Mouse (Mus musculus) cerebellum, postnatal 14 days (tissue): ENCODE measurements at regions not wholly inside any gene's neighbourhood (a gene's known extent, or its start where the extent isn't known, plus 50 kb on each side); places are given as distances from the start of the nearest gene placed in this dataset.

Experiments used
- DNase-seq, 2 experiments: peaks; one replicate each; pipeline ENCODE4 v3.0.0; 2021; ENCODE audit warnings: mixed read lengths in 2 of 2

DNA sequence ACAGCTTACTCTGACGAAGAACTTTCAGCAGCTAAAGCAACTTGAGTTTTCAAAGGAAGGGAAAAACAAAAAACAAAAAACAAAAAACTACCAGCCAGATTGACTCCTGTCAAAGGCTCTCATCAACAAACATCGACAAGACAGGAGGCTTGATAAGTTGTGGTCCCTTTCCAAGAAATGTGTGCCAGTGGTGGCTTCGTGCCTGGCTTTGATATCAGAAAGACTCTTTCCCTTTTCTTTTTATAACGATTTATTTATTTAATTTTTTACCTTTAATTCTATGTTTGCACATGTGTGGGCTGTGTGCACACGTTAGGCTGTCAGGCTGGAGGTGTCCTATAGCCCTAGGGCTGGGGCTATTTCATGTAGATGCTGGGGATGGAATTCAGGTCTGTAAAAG is 60.4 kb downstream of the Dact1 start:
- peak in 1 of 2 experiments; percentile 35 for DNase-seq

DNA sequence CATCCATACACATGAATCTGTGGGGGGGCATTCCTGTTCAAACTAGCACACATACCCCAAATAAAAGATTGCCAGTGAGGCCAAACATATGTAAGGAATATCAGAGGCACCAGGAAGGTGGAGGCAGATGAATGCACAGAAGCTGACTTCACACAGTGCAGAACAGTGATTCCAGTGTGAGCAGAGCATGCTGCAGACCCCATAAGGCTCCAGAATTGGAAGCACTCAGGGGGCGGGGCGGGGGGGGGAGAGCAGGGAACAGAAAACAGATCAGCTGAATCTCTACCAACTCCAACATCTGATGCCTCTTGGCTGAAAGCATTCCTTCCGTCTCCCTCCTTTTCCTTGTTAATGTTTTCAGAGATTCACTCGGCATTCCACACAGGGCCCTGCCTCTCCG is 62.3 kb downstream of the Dact1 start:
- no peak for DNase-seq

DNA sequence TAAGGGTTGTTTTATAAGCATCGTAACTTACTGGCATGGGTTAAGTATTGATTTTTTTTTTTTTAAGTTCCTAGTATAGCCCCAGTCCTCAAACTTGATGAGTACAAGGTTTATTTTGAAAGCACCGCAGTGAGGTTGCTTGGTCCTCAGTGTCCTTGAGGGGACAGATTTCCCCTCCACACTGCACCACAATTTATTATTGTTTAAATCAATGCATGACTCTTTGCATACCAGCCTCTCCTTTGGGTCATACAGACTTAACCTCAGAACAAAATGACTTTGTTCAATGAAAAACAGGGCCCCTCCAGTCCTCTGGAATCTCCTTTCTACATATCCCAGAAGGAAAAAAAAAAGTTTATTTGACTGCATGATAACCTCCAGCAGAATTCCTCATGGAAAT is 63.9 kb downstream of the Dact1 start:
- no peak for DNase-seq

DNA sequence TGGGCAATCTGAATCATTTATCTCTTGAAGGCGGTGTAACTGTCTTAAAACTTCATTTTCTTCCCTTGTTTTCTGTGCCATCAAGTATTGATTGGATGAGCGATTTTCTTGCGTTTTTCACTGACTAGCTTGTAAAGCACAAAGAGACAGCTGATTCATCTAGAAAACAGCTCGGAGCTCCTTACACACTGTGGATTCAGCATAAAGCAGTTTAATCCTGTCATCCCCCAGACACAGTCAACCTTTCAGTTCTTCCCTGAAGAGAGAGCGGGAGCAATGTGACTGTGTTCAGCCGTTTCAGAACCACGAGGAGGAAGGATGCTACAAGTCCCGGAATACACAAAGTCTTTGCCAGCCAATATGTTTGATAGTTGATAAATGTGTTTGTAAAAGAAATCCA is 66.8 kb downstream of the Dact1 start:
- no peak for DNase-seq

DNA sequence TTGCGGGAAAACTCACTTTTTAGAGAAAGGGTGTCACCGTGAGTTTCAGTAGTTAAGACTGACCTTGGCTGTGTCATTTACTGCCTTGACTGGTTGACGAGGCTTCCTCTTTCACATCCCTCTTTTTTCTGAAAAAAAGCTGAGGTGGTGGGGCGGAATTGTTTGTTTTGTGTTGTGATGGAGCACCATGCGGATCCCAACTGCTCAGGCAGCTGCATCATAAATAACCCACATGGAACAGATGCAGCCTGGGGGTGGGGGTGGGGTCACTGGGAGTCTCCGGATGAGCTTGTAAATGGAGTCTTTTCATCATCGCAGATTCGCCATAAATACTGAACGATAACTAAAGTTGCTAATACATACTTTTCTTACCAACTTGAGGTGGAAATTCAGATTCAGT is 67.3 kb downstream of the Dact1 start:
- no peak for DNase-seq

DNA sequence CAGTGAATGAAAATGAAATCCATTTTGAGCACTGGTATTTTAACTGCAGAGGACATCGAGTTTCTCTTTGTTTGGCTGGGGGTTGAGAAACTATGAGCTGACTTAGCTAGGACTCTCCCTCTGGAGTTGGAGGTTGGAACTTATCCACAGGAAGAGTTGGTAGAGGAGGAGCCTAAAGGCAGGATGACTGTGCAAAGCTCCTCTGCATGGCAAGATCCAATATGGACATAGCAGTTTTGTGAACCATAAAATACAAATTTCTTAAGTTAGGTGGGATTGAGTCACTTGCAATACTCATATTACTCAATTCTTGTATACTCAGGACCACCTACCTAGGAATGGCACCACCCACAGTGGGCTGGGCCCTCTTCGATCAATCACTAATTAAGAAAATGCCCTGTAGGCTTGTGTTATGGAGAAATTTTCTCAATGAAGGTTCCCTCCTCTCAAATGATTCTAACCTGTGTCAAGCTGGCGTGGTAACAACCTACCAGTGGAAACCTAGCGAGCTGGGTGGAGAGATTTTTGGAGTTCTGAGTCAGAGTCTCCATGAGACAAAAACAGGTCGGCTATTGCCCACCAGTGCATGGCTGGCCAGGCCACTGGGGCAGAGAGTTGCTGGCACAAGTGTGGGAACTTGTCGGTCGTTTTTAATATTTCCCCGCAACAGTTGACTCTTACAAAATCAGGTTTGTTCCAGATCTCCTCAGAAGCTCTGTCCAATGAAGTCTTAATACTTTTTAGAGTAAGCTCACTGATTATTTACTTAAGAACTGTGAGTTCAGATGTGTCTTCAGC is 70.1 kb downstream of the Dact1 start:
- DNase-seq, result no peak

DNA sequence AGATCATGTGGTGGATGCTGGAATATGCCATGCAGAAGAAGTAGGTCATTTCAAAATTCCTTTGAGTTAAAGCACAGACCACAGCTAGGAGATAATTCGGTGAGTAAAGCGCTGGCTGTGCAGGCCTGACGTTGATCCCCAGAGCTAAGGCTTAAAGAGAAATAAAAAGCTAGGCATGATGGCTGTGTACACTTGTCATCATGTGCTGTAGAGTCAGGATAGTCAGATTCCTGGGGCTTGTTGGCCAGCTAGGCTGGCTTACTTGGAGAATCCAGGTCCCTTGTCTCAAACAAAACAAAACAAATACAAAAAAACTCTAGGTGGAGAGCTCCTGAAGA is 70.7 kb downstream of the Dact1 start:
- no peak for DNase-seq

DNA sequence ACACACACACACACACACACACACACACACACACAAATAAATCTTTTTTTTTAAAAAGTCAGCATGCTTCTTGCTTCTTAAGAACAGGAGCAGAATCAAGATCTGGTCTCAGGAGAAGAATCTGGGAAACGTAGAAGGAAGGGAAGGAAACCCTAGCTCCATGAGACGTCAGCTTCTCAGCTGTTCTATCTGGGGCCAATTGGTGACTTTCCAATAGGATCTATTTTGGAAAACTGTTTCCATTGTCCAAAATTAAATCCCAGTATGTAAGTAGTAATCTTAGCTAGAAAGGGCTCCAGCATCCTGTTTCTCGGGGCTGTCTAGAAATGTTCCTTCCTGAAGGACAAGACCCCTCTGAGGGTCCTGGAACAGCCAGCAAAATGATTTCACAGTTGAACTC is 76.6 kb downstream of the Dact1 start:
- DNase-seq, result no peak

DNA sequence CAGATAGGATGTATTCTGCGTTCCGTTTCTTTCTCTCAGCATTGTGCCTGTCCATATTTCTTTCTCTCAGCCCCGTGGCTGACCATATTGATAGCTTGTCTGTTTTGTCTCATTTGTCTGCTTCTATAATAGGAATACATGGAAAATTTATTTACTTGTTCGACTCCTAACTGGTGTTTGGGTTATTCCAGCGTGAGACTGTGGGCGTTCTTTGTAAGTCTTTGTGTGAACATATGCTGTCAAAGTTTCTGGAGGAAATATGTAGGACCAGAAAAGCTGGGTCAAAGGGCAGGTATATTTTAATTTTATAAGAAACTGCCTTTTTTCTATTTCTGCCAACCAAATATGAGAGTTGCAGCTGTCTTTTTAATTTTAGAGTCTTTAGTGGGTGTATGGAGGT is 81.8 kb downstream of the Dact1 start:
- no peak for DNase-seq

DNA sequence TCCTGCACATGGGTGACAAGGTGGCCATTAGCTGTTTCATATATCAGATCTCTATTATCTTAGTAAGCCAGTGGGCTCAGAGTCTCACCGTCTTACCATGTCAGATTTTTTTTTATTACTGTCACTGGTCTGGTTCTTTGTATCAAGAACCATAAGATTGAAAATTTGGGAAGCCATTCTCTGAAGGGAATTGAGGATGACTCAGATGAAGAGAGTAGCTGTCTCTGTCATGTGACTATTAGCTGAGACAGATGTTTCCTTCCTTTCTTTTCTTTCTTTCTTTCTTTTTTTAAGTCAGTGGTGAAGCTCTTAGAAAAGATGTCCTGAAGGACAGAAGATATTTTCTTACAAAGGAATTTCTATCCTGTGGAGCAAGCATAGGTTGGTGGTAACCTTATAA is 84.1 kb downstream of the Dact1 start:
- DNase-seq, result no peak

DNA sequence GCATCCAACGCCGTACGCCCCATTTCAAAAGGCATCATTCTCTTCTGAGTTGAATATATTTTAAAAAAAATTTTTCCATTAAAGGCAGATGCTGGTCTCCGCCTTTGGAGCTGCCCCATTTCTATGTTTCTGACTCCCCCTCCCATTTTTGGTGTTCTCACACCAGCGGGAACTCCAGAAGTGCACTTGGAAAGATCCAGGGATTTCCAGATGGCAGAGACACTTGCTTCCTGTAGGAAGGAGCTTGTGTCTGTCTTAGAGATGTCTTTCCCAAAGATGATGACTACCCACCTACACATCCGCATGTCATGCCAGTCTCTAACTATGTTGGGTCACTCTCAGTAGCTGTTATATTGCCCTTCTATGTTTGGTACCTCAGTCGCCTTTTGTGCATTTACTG is 87.8 kb downstream of the Dact1 start:
- no peak for DNase-seq

DNA sequence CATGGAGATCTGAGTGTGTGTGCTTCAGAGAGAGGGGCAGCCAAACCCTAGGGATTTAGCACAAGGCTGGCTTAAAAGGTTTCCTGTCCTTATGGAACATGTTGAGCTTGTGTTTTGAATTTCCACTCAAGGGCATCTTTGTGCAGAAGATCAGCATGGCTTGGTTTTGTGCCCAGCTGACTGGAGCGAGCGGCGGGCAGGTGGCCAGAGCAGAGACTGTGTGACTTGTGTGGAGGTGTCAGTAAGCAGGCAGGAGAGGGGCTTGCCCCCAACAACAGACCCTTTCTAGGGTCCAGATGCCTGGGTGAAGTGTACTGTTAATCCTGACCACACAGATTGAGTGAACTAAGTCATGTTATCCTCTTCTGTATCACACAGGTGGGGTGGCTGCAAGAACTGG is 89.0 kb downstream of the Dact1 start:
- peak; percentile 95 to 96 for DNase-seq

DNA sequence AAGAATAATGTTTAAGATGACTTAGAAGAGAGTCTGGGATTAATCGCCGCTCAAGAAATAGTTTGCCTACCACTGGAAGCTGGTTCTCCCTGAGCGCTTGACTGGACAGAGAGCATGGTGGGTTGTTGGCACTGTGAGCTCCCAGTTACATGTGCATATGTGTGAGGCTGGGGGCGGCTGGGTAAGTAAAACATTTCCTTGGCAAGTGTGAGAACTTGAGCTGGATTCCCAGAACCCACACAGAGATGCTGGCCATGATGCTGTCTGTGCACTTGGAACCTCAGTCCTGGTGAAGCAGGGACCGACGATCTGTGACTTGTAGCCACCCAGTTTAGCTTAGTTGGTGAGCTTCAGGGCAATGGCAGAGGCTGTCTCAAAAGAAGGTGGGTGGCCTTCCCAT is 90.5 kb downstream of the Dact1 start:
- peak; percentile 23 to 53 for DNase-seq

DNA sequence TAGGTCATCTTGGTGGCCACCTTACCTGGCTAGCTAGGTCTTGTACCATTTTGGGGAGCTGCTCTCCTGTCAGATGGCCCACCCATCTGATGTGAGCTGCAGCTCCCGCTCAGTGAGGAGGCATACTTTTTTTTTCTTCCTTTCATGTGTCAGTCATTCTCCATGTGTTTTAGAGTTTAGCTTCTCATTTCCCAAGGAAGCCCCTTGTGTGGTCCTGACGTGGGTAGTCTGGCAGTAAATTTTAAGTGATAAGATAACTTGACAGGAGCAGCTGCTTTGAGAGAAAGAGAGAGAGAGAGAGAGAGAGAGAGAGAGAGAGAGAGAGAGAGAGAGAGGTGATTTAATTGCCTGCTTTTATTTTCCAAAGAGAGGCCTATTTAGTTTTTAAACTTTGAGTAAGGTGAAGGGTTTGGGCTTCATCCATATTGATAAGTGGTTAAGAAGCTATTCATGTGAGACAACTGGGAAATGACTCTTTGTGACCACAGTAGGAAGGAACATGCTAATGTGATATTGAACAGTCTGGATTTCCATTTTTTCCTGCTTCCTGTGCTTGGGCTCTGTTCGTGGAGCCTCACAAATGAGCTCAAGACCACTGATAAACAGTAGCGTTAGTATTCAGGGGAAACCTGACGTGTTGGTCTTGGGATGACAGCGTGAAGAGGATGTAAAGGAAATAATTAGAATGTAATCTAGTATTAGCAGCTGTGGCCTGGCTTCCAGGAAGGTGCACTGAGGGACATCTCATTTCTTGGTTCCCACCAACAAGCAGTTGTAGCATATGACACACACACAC is 92.1 kb downstream of the Dact1 start:
- no peak for DNase-seq

DNA sequence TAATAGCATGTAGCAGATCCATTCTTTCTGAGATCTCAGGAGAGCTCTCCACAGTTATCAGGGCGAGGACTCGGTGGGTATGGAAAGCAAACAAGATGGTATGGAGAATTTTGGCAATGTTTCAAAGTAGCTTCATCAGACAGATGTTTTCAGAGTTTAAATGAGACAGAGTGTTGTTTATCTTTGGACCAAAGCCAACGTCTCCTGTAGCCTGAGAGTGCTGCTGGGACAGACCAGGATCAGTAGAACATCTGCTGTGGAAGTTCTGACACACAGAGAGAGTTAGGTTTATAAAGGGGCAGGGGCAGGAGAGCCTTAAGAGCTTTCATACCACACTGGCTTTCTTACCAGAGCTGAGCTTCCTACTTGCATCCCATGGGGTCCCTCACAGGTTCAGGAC is 97.6 kb downstream of the Dact1 start:
- DNase-seq, result no peak

DNA sequence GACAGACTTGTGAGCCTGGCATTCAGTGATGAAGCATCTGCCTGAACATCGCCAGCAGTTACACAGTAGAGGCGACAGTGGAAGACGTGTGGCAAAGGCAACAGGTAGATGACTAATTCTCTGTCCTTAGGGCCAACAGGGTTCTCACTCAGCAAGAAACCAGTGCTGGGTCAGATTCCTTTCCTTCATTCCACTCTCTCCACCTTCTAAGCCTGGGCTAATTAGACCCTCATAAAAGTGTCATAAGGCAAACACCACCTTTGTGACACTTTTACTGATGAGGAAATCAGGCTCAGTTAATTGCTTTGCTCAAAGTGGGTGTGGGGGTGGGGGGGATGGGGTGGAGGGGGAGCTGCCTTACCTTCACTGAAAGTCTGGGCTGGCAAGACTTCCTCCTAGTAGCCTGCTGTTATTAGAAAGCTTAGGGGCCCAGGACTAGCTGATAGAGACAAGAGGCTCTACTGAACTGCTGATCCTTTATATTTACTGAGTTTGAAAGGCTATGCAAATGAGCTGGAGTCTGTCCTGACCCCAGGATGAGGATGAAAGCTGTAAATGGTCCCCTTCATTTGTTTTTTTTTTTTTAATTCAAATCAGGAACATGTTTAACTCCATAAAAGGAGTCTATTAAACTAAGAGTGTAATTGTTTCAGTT is 98.8 kb downstream of the Dact1 start:
- no peak for DNase-seq

DNA sequence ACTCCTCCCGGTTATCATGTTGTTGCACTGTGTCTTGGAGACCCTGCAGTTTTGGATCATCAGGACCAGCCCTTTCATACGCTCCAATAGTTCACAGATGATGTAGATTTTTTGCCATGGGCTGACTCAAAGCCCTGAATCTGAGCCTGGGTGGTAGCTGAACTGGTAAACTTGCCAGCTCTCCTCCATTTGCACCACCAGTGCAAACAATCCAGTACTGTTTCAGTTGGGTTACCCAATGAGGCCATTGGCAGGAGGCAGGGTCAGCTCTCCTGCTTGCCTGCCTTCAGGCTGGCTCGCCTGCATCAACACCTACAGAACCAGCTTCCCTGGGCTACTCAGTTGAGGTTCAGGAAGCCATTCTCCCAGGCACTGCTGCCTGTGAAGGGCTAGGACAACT is 102.6 kb downstream of the Dact1 start:
- no peak for DNase-seq

DNA sequence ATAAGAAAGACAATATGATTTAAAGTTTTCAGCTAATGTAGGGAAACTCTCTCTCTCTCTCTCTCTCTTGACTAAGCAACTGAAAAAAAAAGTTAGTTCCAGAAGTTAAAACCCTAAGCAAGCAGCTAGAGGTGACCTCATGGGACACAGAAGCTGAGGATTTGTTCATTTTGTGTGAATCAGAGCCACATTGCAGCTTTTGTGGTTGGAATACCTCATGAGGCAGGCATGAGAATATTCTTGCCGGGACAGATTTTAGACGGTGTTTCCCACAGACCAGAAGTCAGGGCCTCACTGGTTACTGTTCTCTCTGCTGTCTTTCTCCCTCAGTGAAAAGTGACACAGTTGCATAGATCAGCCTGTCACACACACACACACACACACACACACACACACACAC is 107.3 kb downstream of the Dact1 start:
- DNase-seq, result no peak

DNA sequence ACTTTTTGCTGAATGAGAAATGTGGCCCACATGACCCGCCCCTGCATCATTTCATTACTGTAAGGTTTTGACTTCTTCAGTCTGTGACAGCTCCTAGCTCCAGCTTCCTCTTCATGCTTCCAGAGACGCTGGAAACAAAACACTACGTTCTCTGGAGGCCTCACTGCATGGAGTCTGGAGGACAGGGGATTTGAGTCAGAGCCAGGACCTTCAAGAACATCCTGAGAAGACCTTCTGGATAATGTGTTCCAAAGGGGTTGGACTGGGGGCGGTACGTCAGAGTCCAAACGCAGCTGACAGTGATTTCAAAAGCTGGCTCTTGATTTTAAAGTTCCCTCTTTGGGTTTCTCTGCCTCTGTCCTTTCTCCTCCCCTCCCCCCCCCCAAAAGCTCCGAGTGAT is 108.5 kb downstream of the Dact1 start:
- DNase-seq, result no peak

DNA sequence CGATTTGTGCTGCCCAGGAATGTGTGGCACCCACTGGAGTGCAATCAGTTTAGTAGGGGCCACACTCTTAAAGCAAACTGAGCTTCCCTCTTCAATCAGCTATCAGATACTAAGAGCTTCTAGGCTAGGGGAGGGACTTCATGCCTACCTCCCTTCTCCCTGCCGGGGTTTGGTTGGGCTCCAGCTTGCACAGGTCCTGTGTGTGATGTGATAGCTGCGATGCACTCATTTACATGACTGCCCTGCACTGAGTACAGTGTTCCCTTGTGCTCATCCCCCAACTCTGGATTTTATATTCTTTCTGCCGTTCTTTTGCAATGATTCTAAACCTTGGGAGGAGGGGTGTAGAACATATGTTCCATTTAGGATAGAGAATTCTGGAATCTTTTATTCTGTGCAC is 109.5 kb downstream of the Dact1 start:
- no peak for DNase-seq

DNA sequence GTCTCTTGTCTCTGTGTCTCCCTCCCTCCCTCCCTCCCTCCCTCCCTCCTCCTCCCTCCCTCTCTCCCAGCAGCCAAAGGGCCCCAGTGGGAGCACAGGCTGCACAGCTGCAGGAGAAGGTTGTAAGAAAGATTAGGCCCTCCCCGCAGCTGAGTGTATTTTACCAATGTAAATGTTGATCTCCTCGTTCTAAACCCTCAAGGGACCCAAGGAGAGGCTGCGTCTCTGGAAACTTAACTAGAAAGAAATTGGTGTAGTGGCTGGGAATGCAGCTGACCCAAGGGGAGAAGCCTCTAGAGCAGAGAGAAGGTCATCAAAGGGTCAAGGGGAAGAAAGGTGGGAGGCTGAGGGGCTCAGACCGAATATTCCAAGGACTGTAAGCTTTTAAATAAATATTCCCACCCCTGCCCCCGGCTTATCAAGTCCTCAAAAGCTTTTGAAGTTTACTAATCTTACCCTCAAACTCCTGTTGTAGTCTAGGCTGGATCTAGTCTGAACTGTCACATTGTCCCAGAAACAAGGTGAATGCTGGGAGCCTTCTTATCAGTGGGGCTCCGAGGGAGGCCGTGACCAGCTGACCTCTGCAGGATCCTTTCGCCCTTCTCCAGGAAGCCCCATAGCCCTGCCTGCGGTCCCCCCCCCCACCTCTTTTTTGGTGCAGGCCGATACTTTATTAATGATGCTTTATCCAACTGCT is 116.5 kb downstream of the Dact1 start:
- no peak for DNase-seq

DNA sequence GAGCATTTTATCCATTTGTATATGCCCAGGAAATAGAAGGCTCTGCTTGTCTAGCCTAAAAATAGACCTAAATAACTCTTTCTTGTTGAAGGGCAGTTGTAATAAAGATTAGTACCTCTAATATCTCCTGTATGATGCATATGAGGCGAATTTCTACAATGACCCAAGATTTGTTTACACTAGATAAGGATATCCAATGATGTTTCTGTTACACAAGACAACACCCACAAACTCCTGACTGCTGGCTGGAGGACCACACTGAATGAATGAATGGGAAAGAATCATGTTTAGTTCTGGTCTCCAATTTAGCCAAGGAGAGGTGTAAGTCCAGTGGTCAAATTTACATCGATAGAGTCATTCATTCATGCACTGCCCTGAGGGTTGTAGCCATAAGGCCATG is 118.3 kb downstream of the Dact1 start:
- DNase-seq, result no peak

DNA sequence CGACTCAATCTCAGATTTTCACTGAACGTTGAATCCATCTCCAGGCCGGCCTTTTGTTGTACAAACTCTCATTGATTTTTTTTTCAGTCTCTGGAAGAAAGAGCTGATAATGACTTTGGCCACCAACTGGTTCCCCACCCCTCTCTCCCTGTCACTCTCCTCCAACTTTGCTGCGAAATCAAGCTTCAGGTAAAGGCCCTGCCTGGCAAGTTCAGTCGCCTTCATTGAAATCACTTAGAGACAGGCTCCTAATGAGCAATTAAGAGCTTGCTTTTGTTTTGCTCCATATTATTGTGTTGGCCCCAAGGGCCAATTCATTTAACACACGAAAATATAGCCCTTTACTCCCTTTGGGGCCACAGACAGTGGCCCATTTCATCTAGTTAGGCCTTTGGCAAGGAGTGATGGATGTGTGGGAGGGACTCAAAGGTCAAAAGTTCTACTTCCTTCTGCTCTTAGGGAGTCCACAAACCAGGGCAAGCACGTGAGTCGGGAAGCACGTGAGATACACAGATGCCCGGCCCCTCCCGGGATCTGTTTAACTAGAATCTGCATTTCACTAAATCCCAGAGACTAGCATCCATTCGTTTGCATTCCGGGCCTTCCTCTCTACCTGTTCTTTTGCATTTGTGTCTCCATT is 120.0 kb downstream of the Dact1 start:
- DNase-seq, result peak in 1 of 2 experiments; percentile 30
